Mouse (Mus musculus) limb, embryonic 11.5 days (tissue): Measurements from ENCODE around the gene Kcnd2. TPM values are rescaled to one million over a fixed set of nuclear protein-coding genes. Genes with fewer than 3 reads are reported as not detected.

Experiments used
- ATAC-seq: fragments of 200-750 bp; cut with Nextera tagmentation; 2 replicates; pipeline ENCODE4 v1.8.0; 2017; ENCODE audit warnings: low read depth; ENCODE audit not compliant: insufficient number of reproducible peaks, low FRiP score, low TSS enrichment
- DNase-seq: peaks from one replicate; pipeline ENCODE4 v3.0.0-alpha.2; 2015; ENCODE audit warnings: low spot score
- H3K27ac ChIP-seq: fragments of 300-500 bp; sonication (generic); replicated peaks from 2 replicates; pipeline ENCODE4 v1.5.1; 2014; ENCODE audit warnings: low read depth, mild to moderate bottlenecking, low read length
- H3K27me3 ChIP-seq: fragments of 300-500 bp; sonication (generic); 2 replicates; pipeline ENCODE4 v1.6.1; 2014; ENCODE audit warnings: mild to moderate bottlenecking, low read length, mixed read lengths; ENCODE audit not compliant: control insufficient read depth, insufficient read depth
- H3K36me3 ChIP-seq: fragments of 300-500 bp; sonication (generic); 2 replicates; pipeline ENCODE4 v1.6.1; 2014; ENCODE audit warnings: mild to moderate bottlenecking, low read length, moderate library complexity, mixed read lengths; ENCODE audit not compliant: control insufficient read depth, insufficient read depth
- H3K4me1 ChIP-seq: fragments of 300-500 bp; sonication (generic); 2 replicates; pipeline ENCODE4 v1.6.1; 2014; ENCODE audit warnings: low read length, mixed read lengths; ENCODE audit not compliant: control insufficient read depth, insufficient read depth
- H3K4me2 ChIP-seq: fragments of 300-500 bp; sonication (generic); 2 replicates; pipeline ENCODE4 v1.6.1; 2014; ENCODE audit warnings: low read depth, mild to moderate bottlenecking, moderate library complexity; ENCODE audit not compliant: severe bottlenecking
- H3K4me3 ChIP-seq: fragments of 300-500 bp; sonication (generic); 2 replicates; pipeline ENCODE4 v1.5.1; 2014; ENCODE audit warnings: low read depth, low read length
- H3K9ac ChIP-seq: fragments of 300-500 bp; sonication (generic); 2 replicates; pipeline ENCODE4 v1.6.1; 2014; ENCODE audit warnings: mild to moderate bottlenecking, low read length
- H3K9me3 ChIP-seq: fragments of 300-500 bp; sonication (generic); 2 replicates; pipeline ENCODE4 v1.6.1; 2016; ENCODE audit warnings: low read length; ENCODE audit not compliant: control insufficient read depth
- WGBS: fragments of 180-500 bp; shearing (Covaris S2); extraction: QIAGEN DNeasy Blood & Tissue Kit; methylation state at CpG from one replicate; pipeline ENCODE4 v1.1.7; 2014; 5-methylcytosine and 5-hydroxymethylcytosine counted together
- polyA plus RNA-seq: library from polyadenylated mRNA; unstranded; fragments of >200 nt; fragmentation: Nextera tagmentation; extraction: Ambion mirVana; gene quantifications from 2 replicates; pipeline ENCODE4 v1.2.1, GENCODE M21; 2014

Kcnd2 gene
- polyA plus RNA-seq, 1 experiment from 2014 or later, result 1.5 TPM

- ATAC-seq (no peak), DNase-seq (no peak)
- H3K4me3 ChIP-seq, result no peak overlapping the region
- no peak overlapping the region for H3K4me2 ChIP-seq
- WGBS, result 85% methylated on average over 1 of the region's 1 CpGs
- no peak overlapping the region for H3K9ac ChIP-seq
- H3K27ac ChIP-seq, result no peak overlapping the region
- no peaks in the 10 kb centered on the region for H3K4me1 ChIP-seq
- H3K36me3 ChIP-seq, result no peaks in the 10 kb centered on the region
- H3K27me3 ChIP-seq, result no peaks in the 10 kb centered on the region
- no peaks in the 10 kb centered on the region for H3K9me3 ChIP-seq
These were observed 256.7 kb downstream of the Kcnd2 start for GRCm38 (mm10) chr6:21471891-21472544.

GRCm38 (mm10) chr6:21482714-21483113 is 267.4 kb downstream of the Kcnd2 start:
- Histone ChIP-seq H3K36me3 (no peaks in the 10 kb centered on the region), H3K9ac (no peak overlapping the region), H3K27ac (no peak overlapping the region), H3K4me1 (no peaks in the 10 kb centered on the region), H3K4me3 (no peak overlapping the region), H3K4me2 (no peak overlapping the region), H3K9me3 (no peaks in the 10 kb centered on the region), H3K27me3 (no peaks in the 10 kb centered on the region)
- 87% methylated on average over 2 of the region's 2 CpGs for WGBS
- ATAC-seq (no peak), DNase-seq (no peak)

GRCm38 (mm10) chr6:21488536-21488935 is 273.2 kb downstream of the Kcnd2 start:
- Histone ChIP-seq H3K27me3 (no peaks in the 10 kb centered on the region), H3K4me2 (no peak overlapping the region), H3K4me3 (no peak overlapping the region), H3K36me3 (no peaks in the 10 kb centered on the region), H3K4me1 (no peaks in the 10 kb centered on the region), H3K9me3 (no peaks in the 10 kb centered on the region), H3K27ac (no peak overlapping the region), H3K9ac (no peak overlapping the region)
- DNase-seq (no peak), ATAC-seq (no peak)
- 87% methylated on average over 2 of the region's 2 CpGs for WGBS

- no peaks in the 10 kb centered on the region for H3K27me3 ChIP-seq
- no peaks in the 10 kb centered on the region for H3K4me1 ChIP-seq
- WGBS, result 41% methylated on average over 1 of the region's 1 CpGs
- ATAC-seq (peak; percentile 67; the same call in 1 of the 2 replicates), DNase-seq (no peak)
- no peak overlapping the region for H3K4me3 ChIP-seq
- no peak overlapping the region for H3K27ac ChIP-seq
- no peak overlapping the region for H3K9ac ChIP-seq
- H3K9me3 ChIP-seq, result no peaks in the 10 kb centered on the region
- H3K4me2 ChIP-seq, result no peak overlapping the region
- no peaks in the 10 kb centered on the region for H3K36me3 ChIP-seq
These were observed 287.6 kb downstream of the Kcnd2 start for GRCm38 (mm10) chr6:21502921-21503320.

- H3K4me1 ChIP-seq, result no peaks in the 10 kb centered on the region
These were observed 295.4 kb downstream of the Kcnd2 start for GRCm38 (mm10) chr6:21510621-21511239.

GRCm38 (mm10) chr6:21520351-21520750 is 305.0 kb downstream of the Kcnd2 start:
- Histone ChIP-seq H3K4me2 (no peak overlapping the region), H3K4me3 (no peak overlapping the region), H3K9ac (no peak overlapping the region), H3K9me3 (no peaks in the 10 kb centered on the region), H3K27ac (no peak overlapping the region), H3K36me3 (no peaks in the 10 kb centered on the region), H3K27me3 (no peaks in the 10 kb centered on the region), H3K4me1 (no peaks in the 10 kb centered on the region)
- WGBS, result 88% methylated on average over 1 of the region's 1 CpGs
- ATAC-seq, result no peak
- DNase-seq, result no peak

More at GRCm38 (mm10) chr6:21510621-21511239, 295.4 kb downstream of the Kcnd2 start:
- Histone ChIP-seq H3K4me2 (no peak overlapping the region), H3K4me3 (no peak overlapping the region), H3K36me3 (no peaks in the 10 kb centered on the region), H3K9me3 (no peaks in the 10 kb centered on the region), H3K9ac (no peak overlapping the region), H3K27me3 (no peaks in the 10 kb centered on the region), H3K27ac (no peak overlapping the region)
- ATAC-seq (no peak), DNase-seq (no peak)
- 89% methylated on average over 3 of the region's 3 CpGs for WGBS

GRCm38 (mm10) chr6:21527489-21528074 is 312.3 kb downstream of the Kcnd2 start:
- DNase-seq, result peak; percentile 22

GRCm38 (mm10) chr6:21534009-21534408 is 318.7 kb downstream of the Kcnd2 start:
- 80% methylated on average over 2 of the region's 2 CpGs for whole genome bisulfite sequencing
- no peak overlapping the region for H3K9ac ChIP-seq
- H3K9me3 ChIP-seq, result no peaks in the 10 kb centered on the region
- no peak overlapping the region for H3K4me3 ChIP-seq
- no peak overlapping the region for H3K4me2 ChIP-seq
- no peaks in the 10 kb centered on the region for H3K36me3 ChIP-seq
- DNase-seq (no peak), ATAC-seq (no peak)
- no peaks in the 10 kb centered on the region for H3K4me1 ChIP-seq
- H3K27ac ChIP-seq, result no peak overlapping the region
- H3K27me3 ChIP-seq, result no peaks in the 10 kb centered on the region

More at GRCm38 (mm10) chr6:21527489-21528074, 312.3 kb downstream of the Kcnd2 start:
- H3K27ac ChIP-seq, result no peak overlapping the region
- no peak for ATAC-seq
- H3K27me3 ChIP-seq, result no peaks in the 10 kb centered on the region
- H3K36me3 ChIP-seq, result no peaks in the 10 kb centered on the region
- WGBS, result 40% methylated on average over 1 of the region's 1 CpGs
- no peak overlapping the region for H3K4me3 ChIP-seq
- H3K4me2 ChIP-seq, result no peak overlapping the region
- H3K9ac ChIP-seq, result no peak overlapping the region
- H3K4me1 ChIP-seq, result no peaks in the 10 kb centered on the region
- H3K9me3 ChIP-seq, result no peaks in the 10 kb centered on the region
